Mouse (Mus musculus) ES-CJ7 (cell line): Measurements from ENCODE around the gene Mctp2.

Experiments used
- DNase-seq: peaks from one replicate; pipeline ENCODE4 v3.0.0; 2011; ENCODE audit warnings: low read depth, low spot score

The Mctp2 gene

GRCm38 (mm10) chr7:72089463-72090175 lies 216.8 kb downstream of the Mctp2 start:
- no peak for DNase-seq

DNA sequence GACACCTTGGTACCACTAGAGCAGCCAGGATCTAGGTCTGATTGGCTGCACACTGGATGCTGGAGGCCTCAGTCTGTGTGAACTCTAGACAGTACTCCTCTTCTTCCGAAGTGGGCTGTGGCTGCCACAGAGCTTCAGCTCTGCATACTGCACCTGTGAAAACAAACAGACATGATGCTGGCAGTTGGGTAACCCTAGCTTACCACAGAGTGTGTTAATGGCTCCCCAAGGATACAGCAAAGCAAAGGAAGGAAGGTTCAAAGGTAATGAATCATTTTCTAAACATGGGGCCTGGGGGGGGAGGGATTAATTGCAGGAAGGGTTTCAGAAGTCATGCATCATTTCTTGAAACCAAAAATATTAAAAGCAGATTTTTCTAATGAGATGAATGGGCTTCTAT lies 225.7 kb downstream of the Mctp2 start:
- no peak for DNase-seq

DNA sequence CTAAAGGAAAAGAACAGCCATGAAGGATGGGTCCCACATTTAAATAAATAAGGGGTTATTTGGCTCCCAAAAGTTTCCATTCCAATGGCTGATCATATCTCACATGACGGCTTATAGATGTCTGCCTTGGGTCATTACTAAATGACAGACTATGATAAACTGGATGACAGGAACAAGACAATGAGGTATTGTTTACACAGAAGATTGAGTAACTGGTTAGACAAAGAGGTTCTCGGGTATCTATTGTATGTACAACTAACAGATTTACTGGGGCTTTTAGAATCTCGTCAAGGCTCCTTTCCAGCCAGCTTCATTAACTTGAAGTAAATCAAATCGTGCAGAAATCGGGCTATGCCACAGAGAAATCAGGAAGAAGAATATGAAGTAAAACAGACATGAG lies 227.5 kb downstream of the Mctp2 start:
- no peak for DNase-seq

GRCm38 (mm10) chr7:72071418-72072184 lies 234.8 kb downstream of the Mctp2 start:
- DNase-seq = no peak

- no peak for DNase-seq
Observed at GRCm38 (mm10) chr7:72068454-72068853, 238.0 kb downstream of the Mctp2 start.

DNA sequence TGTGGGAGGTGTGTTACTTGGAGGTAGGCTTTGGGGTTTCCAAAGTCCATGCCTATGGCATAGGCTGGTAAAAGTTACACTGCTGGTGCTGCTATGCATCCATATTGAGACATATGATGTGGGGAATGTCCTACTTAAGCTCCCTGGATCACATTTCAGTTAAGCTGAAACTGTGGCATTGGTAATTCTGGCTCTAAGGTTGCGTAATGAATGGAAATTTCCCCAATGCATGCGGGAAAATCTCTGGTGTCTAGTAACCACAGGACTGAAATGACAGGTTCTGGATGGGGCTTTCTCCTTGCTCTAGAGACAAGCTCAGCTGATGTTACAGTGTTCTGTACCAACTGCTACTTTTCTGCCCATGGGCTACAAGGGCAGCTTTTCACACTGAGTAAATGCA lies 240.1 kb downstream of the Mctp2 start:
- DNase-seq = no peak

DNA sequence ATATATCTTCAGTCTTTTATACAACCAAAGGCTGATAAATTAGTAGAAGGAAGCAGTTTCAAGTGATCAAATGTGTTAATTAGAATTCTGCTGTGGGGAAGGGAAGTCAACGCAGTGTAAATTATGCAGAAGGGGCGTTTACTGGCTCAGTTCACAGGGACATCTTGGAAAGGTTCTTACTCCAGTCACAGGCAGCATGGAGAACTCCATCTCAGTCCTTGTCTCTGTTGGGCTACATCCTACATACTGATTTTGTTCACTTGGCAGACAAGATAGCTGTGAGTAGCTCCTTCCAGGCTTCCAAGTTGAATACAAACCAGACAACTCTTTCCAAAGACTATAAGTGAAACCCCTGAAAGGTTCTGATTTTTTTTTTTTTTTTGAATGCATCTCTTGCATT lies 254.6 kb downstream of the Mctp2 start:
- DNase-seq = no peak

- no peak for DNase-seq
Observed at GRCm38 (mm10) chr7:72047588-72048585, 258.5 kb downstream of the Mctp2 start.
